Comparison of ENCODE assay signal across 8 mouse cellular contexts in genomic region chr13:23396246-23396703, GRCm38 (mm10). TPM values are rescaled to one million over a fixed set of nuclear protein-coding genes. Genes with fewer than 3 reads are reported as not detected.
A peak's percentile ranks its signal among the peaks of the same experiment; 100 is the strongest.
DNase-seq lines count a peak whose midpoint lies in the region; ATAC-seq and TF ChIP-seq lines count a peak whose summit lies in the region.

No protein-coding gene starts in this region.

- no peak for TF ChIP-seq CTCF in C2C12 (IDR thresholded peaks at IDR 0.05; ENCODE audit: control insufficient read depth, insufficient read depth, insufficient read length)
- TF ChIP-seq CTCF in kidney, postnatal 0 days (IDR thresholded peaks at IDR 0.05; ENCODE audit: low read depth): no peak

- H3K4me2 ChIP-seq in forebrain, embryonic 11.5 days (ENCODE audit: low read depth, low read length, severe bottlenecking): peak overlapping the region; percentile 87
- peak overlapping the region; percentile 72 for H3K4me2 ChIP-seq in kidney, postnatal 0 days (ENCODE audit: low read length)

- WGBS in forebrain, embryonic 11.5 days: under 1% methylated on average over 31 of the region's 31 CpGs
- WGBS in kidney, postnatal 0 days: under 1% methylated on average over 31 of the region's 31 CpGs
- under 1% methylated on average over 31 of the region's 31 CpGs for WGBS in midbrain, embryonic 10.5 days

- no peaks in the 10 kb centered on the region for H3K27me3 ChIP-seq in C2C12 (ENCODE audit: control insufficient read depth, insufficient read depth, insufficient read length)
- H3K27me3 ChIP-seq in forebrain, embryonic 11.5 days (ENCODE audit: control insufficient read depth, insufficient read depth, low read length): peaks cover 8% of the 10 kb centered on the region; the same call in 1 of the 2 replicates
- peaks cover 25% of the 10 kb centered on the region; the same call in 1 of the 2 replicates for H3K27me3 ChIP-seq in kidney, postnatal 0 days (ENCODE audit: insufficient read depth, low read length)
- H3K27me3 ChIP-seq in midbrain, embryonic 10.5 days (ENCODE audit: low read depth, poor library complexity, severe bottlenecking): peaks cover 59% of the 10 kb centered on the region

- H3K9me3 ChIP-seq in forebrain, embryonic 11.5 days (ENCODE audit: control insufficient read depth, low read length): peaks cover 2% of the 10 kb centered on the region; the same call in 1 of the 2 replicates
- no peaks in the 10 kb centered on the region for H3K9me3 ChIP-seq in kidney, postnatal 0 days (replicated peaks; ENCODE audit: low read length)
- 0 out of 2 replicates have a peak, but pooled peaks cover 2% of the 10 kb centered on the region for H3K9me3 ChIP-seq in midbrain, embryonic 10.5 days (replicated peaks)

- H3K9ac ChIP-seq in forebrain, embryonic 11.5 days (ENCODE audit: low read length): peak overlapping the region; percentile 44
- H3K9ac ChIP-seq in kidney, postnatal 0 days (ENCODE audit: low read depth, low read length): no peak overlapping the region

- no peaks in the 10 kb centered on the region for H3K36me3 ChIP-seq in C2C12 (ENCODE audit: control insufficient read depth, insufficient read depth)
- no peaks in the 10 kb centered on the region for H3K36me3 ChIP-seq in forebrain, embryonic 11.5 days (ENCODE audit: control insufficient read depth, insufficient read depth, low read length)
- no peaks in the 10 kb centered on the region for H3K36me3 ChIP-seq in kidney, postnatal 0 days (ENCODE audit: insufficient read depth, low read length)
- H3K36me3 ChIP-seq in midbrain, embryonic 10.5 days: no peaks in the 10 kb centered on the region

- peak overlapping the region; percentile 36 for H3K4me3 ChIP-seq in C2C12 (ENCODE audit: insufficient read depth, poor library complexity, severe bottlenecking)
- H3K4me3 ChIP-seq in forebrain, embryonic 11.5 days (ENCODE audit: low read depth, low read length): peak overlapping the region; percentile 49
- H3K4me3 ChIP-seq in kidney, postnatal 0 days (replicated peaks; ENCODE audit: low read depth, low read length): peak overlapping the region; percentile 36
- peak overlapping the region; percentile 59 for H3K4me3 ChIP-seq in midbrain, embryonic 10.5 days

- no peaks in the 10 kb centered on the region for H3K79me3 ChIP-seq in C2C12 (ENCODE audit: low read depth)

- H3K79me2 ChIP-seq in C2C12 (ENCODE audit: control insufficient read depth, insufficient read depth): no peaks in the 10 kb centered on the region

- H3K27ac ChIP-seq in forebrain, embryonic 11.5 days (ENCODE audit: low read depth, low read length): no peak overlapping the region
- H3K27ac ChIP-seq in kidney, postnatal 0 days: no peak overlapping the region
- peak overlapping the region; percentile 55; the same call in 1 of the 2 replicates for H3K27ac ChIP-seq in midbrain, embryonic 10.5 days (replicated peaks)

- no peaks in the 10 kb centered on the region for H3K4me1 ChIP-seq in forebrain, embryonic 11.5 days (replicated peaks; ENCODE audit: control insufficient read depth, insufficient read depth, low read length)
- peaks cover 4% of the 10 kb centered on the region; the same call in 1 of the 2 replicates for H3K4me1 ChIP-seq in kidney, postnatal 0 days (replicated peaks; ENCODE audit: insufficient read depth, low read length)
- H3K4me1 ChIP-seq in midbrain, embryonic 10.5 days: peaks cover 9% of the 10 kb centered on the region; the same call in 1 of the 2 replicates

- H3ac ChIP-seq in C2C12 (ENCODE audit: control insufficient read depth, insufficient read length, low read depth): peak overlapping the region; percentile 60

- peak; percentile 63 for ATAC-seq in forebrain, embryonic 11.5 days (replicated peaks; ENCODE audit: low FRiP score)
- ATAC-seq in kidney, postnatal 0 days (replicated peaks; ENCODE audit: low FRiP score, low read depth): no peak

- DNase-seq in cerebellum, postnatal 10 days: peak; percentile 18 to 35
- DNase-seq in cerebellum, adult 9-10 months: no peak
- peak; percentile 77 for DNase-seq in forebrain, embryonic 11.5 days (ENCODE audit: low spot score)
- DNase-seq in kidney, postnatal 0 days (ENCODE audit: low spot score): peak; percentile 24
- peak; percentile 68 for DNase-seq in midbrain, embryonic 10.5 days (ENCODE audit: low spot score)
- DNase-seq in frontal cortex, postnatal 25 days (ENCODE audit: low spot score in 2 of 2): no peak
- DNase-seq in spleen, postnatal 14 days (ENCODE audit: low spot score in 2 of 2): no peak

TF ChIP-seq in C2C12, 6 proteins besides CTCF, POLR2A, EP300 and RAD21:
- TF ChIP-seq MAX (IDR thresholded peaks at IDR 0.05) (no peak), MYOG (IDR thresholded peaks at IDR 0.05; ENCODE audit: control insufficient read depth, extremely low read depth, insufficient read length) (no peak), FOSL1 (IDR thresholded peaks at IDR 0.05; ENCODE audit: insufficient read depth, low read length, poor library complexity, severe bottlenecking) (no peak), MYOD1 (IDR thresholded peaks at IDR 0.05; ENCODE audit: control insufficient read depth, insufficient read length, low read depth) (no peak), CEBPB (IDR thresholded peaks at IDR 0.05; ENCODE audit: low read depth) (no peak), USF1 (IDR thresholded peaks at IDR 0.05; ENCODE audit: low read depth) (no peak)

RNA-seq across cellular contexts. Expression of gene Zfp322a, which starts 27.3 kb away (rescaled TPM):
- polyA plus RNA-seq in C2C12 (2012; fragmentation: generic; extraction: Trizol): 2.1 TPM
- 61.9 and 72.7 TPM in 2 replicates for polyA plus RNA-seq in forebrain, embryonic 11.5 days (2014; fragmentation: Nextera tagmentation; extraction: Ambion mirVana)
- polyA plus RNA-seq in kidney, postnatal 0 days (2015; fragmentation: Nextera tagmentation; extraction: Ambion mirVana): 34.0 and 37.8 TPM in 2 replicates
- polyA plus RNA-seq in midbrain, embryonic 10.5 days (2016; fragmentation: Nextera tagmentation; extraction: Ambion mirVana): 55.6 and 58.6 TPM in 2 replicates

RNA-seq across cellular contexts. Expression of gene Abt1, which starts 27.4 kb away (rescaled TPM):
- 11.2 TPM for polyA plus RNA-seq in C2C12 (2012; fragmentation: generic; extraction: Trizol)
- 13.0 and 13.5 TPM in 2 replicates for polyA plus RNA-seq in forebrain, embryonic 11.5 days (2014; fragmentation: Nextera tagmentation; extraction: Ambion mirVana)
- 10.0 and 10.4 TPM in 2 replicates for polyA plus RNA-seq in kidney, postnatal 0 days (2015; fragmentation: Nextera tagmentation; extraction: Ambion mirVana)
- 14.3 and 14.7 TPM in 2 replicates for polyA plus RNA-seq in midbrain, embryonic 10.5 days (2016; fragmentation: Nextera tagmentation; extraction: Ambion mirVana)

Comparison
In these comparisons a context has a peak if more than half of its experiments do, and no peak if none do; other contexts are left out.
1. DNase-seq: peak in cerebellum, postnatal 10 days (2 of 2), forebrain, embryonic 11.5 days (single experiment), kidney, postnatal 0 days (single experiment) and midbrain, embryonic 10.5 days (single experiment); none in cerebellum, adult 9-10 months (single experiment), frontal cortex, postnatal 25 days (0 of 2) and spleen, postnatal 14 days (0 of 2).
2. RNA of gene Zfp322a, which starts 27.3 kb away (polyA plus RNA-seq): 61.9 to 72.7 TPM in forebrain, embryonic 11.5 days, 55.6 to 58.6 TPM in midbrain, embryonic 10.5 days and 34.0 to 37.8 TPM in kidney, postnatal 0 days; 2.1 TPM in C2C12 (single experiment); every median in the first group is over 10 times any median in the second.
3. Peak in every context shown above with its lines, with median percentiles within 50 percentile points of each other: H3K4me3 ChIP-seq.